Mouse (Mus musculus) liver, embryonic 14.5 days (tissue): Measurements from ENCODE around the gene Ndufs2. TPM values are rescaled to one million over a fixed set of nuclear protein-coding genes. Genes with fewer than 3 reads are reported as not detected.
A peak's percentile ranks its signal among the peaks of the same experiment; 100 is the strongest.

Source experiments
- ATAC-seq: fragments of 200-750 bp; cut with Nextera tagmentation; 2 replicates; pipeline ENCODE4 v1.8.0; 2017; ENCODE audit warnings: moderate number of reproducible peaks, mild to moderate bottlenecking, moderate library complexity; ENCODE audit not compliant: insufficient read depth
- DNase-seq, 3 experiments: peaks; one replicate each; pipeline ENCODE4 v3.0.0-alpha.2; 2012 to 2013; ENCODE audit warnings: low read depth in 3 of 3, low spot score in 3 of 3
- H3K27ac ChIP-seq: fragments of 300-500 bp; sonication (generic); 2 replicates; pipeline ENCODE4 v1.5.1; 2014; ENCODE audit warnings: moderate library complexity, mild to moderate bottlenecking, control low read depth, inconsistent platforms
- H3K27me3 ChIP-seq: fragments of 300-500 bp; sonication (generic); 2 replicates; pipeline ENCODE4 v1.6.1; 2014; ENCODE audit warnings: mild to moderate bottlenecking, low read length, moderate library complexity; ENCODE audit not compliant: control insufficient read depth, insufficient read depth
- H3K36me3 ChIP-seq: fragments of 300-500 bp; sonication (generic); replicated peaks from 2 replicates; pipeline ENCODE4 v1.6.1; 2014; ENCODE audit warnings: low read depth; ENCODE audit not compliant: control insufficient read depth, insufficient read depth
- H3K4me1 ChIP-seq, 2 experiments: fragments of 200-500 bp in 1 of 2; fragments of 300-500 bp in 1 of 2; sonication (generic) in 1 of 2; replicated peaks; 2 replicates each; pipeline ENCODE4 v1.6.1; 2012 to 2014; ENCODE audit warnings: antibody characterized with exemption in 1 of 2, inconsistent platforms in 1 of 2, low read length in 1 of 2; ENCODE audit not compliant: control insufficient read depth in 2 of 2, insufficient read depth in 2 of 2
- H3K4me2 ChIP-seq: fragments of 300-500 bp; sonication (generic); 2 replicates; pipeline ENCODE4 v1.6.1; 2014; ENCODE audit warnings: low read depth, mild to moderate bottlenecking, control low read depth, moderate library complexity
- H3K4me3 ChIP-seq, 2 experiments: fragments of 200-500 bp in 1 of 2; fragments of 300-500 bp in 1 of 2; sonication (generic) in 1 of 2; 2 replicates each; pipeline ENCODE4 v1.5.1; 2012 to 2014; ENCODE audit warnings: low read depth in 2 of 2, low read length in 2 of 2, mild to moderate bottlenecking in 2 of 2, control low read depth in 1 of 2, inconsistent platforms in 1 of 2, moderate library complexity in 1 of 2; ENCODE audit not compliant: insufficient read depth in 1 of 2
- H3K9ac ChIP-seq: fragments of 300-500 bp; sonication (generic); replicated peaks from 2 replicates; pipeline ENCODE4 v1.6.1; 2014; ENCODE audit warnings: mild to moderate bottlenecking, control low read depth, moderate library complexity
- H3K9me3 ChIP-seq: fragments of 300-500 bp; sonication (generic); 2 replicates; pipeline ENCODE4 v1.6.1; 2016; ENCODE audit warnings: low read length, mixed read lengths; ENCODE audit not compliant: control insufficient read depth
- CTCF ChIP-seq: IDR thresholded peaks from 2 replicates; pipeline ENCODE4 v1.5.1; 2016; ENCODE audit warnings: antibody characterized with exemption, low read depth, control low read depth
- EP300 ChIP-seq: IDR thresholded peaks from 2 replicates; pipeline ENCODE4 v1.6.1; 2016; ENCODE audit warnings: antibody characterized with exemption, low read depth
- WGBS: fragments of 180-500 bp; shearing (Covaris S2); extraction: QIAGEN DNeasy Blood & Tissue Kit; methylation state at CpG from one replicate; pipeline ENCODE4 v1.1.7; 2014; ENCODE audit not compliant: insufficient replicate concordance; 5-methylcytosine and 5-hydroxymethylcytosine counted together
- polyA plus RNA-seq, 2 experiments: library from polyadenylated mRNA; depleted of rRNA in 1 of 2; stranded (reverse) in 1 of 2; unstranded in 1 of 2; fragments of >200 nt; fragmentation: Nextera tagmentation in 1 of 2; extraction: Ambion mirVana in 1 of 2; gene quantifications; 2 replicates each; pipeline versions ENCODE4 v1.2.1 to v1.2.3; 2012 to 2014

The Ndufs2 gene
- polyA plus RNA-seq, 2 experiments: 72.4 to 136 TPM

GRCm38 (mm10) chr1:171222238-171223155 lies 28.7 kb downstream of the Ndufs2 start, which contains the start of gene Tomm40l:
Gene Tomm40l (minus strand): TSS chr1:171222514.
- H3K4me1 ChIP-seq: peaks cover 11 to 12% of the 10 kb centered on the region in 2 experiments
- ATAC-seq (peak; percentile 95), DNase-seq (peak; percentile 96 to 98 (median 98))
- H3K4me2 ChIP-seq: peak within 1 kb of the TSS; percentile 87
- WGBS: 1% methylated on average over 28 of the region's 28 CpGs
- peak within 1 kb of the TSS; percentile 85 for H3K9ac ChIP-seq
- peak within 1 kb of the TSS; percentile 87 for H3K27ac ChIP-seq
- H3K9me3 ChIP-seq: no peaks in the 10 kb centered on the region
- TF ChIP-seq CTCF (peak; percentile 77), EP300 (no peak)
- H3K27me3 ChIP-seq: no peaks in the 10 kb centered on the region
- H3K4me3 ChIP-seq: peak within 1 kb of the TSS; percentile 60 to 95
- H3K36me3 ChIP-seq: no peaks in the 10 kb centered on the region

GRCm38 (mm10) chr1:171221281-171222193 lies 29.7 kb downstream of the Ndufs2 start:
- peak overlapping the region; percentile 17 for H3K27ac ChIP-seq
- 6% methylated on average over 22 of the region's 22 CpGs for WGBS
- TF ChIP-seq EP300 (no peak), CTCF (no peak)
- peak overlapping the region; percentile 87 for H3K4me2 ChIP-seq
- no peaks in the 10 kb centered on the region for H3K27me3 ChIP-seq
- H3K4me1 ChIP-seq: peaks cover 11 to 15% of the 10 kb centered on the region in 2 experiments
- peak overlapping the region; percentile 60 to 95 for H3K4me3 ChIP-seq
- ATAC-seq: no peak
- peak overlapping the region; percentile 54 for H3K9ac ChIP-seq
- no peaks in the 10 kb centered on the region for H3K36me3 ChIP-seq
- H3K9me3 ChIP-seq: no peaks in the 10 kb centered on the region
- DNase-seq: no peak

GRCm38 (mm10) chr1:171220871-171221270 lies 30.3 kb downstream of the Ndufs2 start:
- Histone ChIP-seq H3K9me3 (no peaks in the 10 kb centered on the region), H3K27me3 (no peaks in the 10 kb centered on the region), H3K36me3 (no peaks in the 10 kb centered on the region), H3K4me1 (peaks cover 11 to 15% of the 10 kb centered on the region in 2 experiments), H3K9ac (peak overlapping the region; percentile 54), H3K27ac (peak overlapping the region; percentile 17; the same call in 1 of the 2 replicates), H3K4me2 (peak overlapping the region; percentile 87), H3K4me3 (peak overlapping the region; percentile 60 to 95)
- ATAC-seq: no peak
- 6% methylated on average over 10 of the region's 10 CpGs for WGBS
- TF ChIP-seq CTCF (peak; percentile 96), EP300 (no peak)
- DNase-seq: peak; percentile 69 to 74 (median 72)

- 51% methylated on average over 18 of the region's 18 CpGs for WGBS
- Histone ChIP-seq H3K36me3 (no peaks in the 10 kb centered on the region), H3K4me2 (no peak overlapping the region), H3K9me3 (no peaks in the 10 kb centered on the region), H3K4me1 (peaks cover 5 to 11% of the 10 kb centered on the region in 2 experiments), H3K4me3 (no peak overlapping the region), H3K27me3 (no peaks in the 10 kb centered on the region; the same call in 1 of the 2 replicates), H3K9ac (no peak overlapping the region), H3K27ac (no peak overlapping the region)
- no peak for DNase-seq
- TF ChIP-seq CTCF (no peak), EP300 (no peak)
- no peak for ATAC-seq
Observed at GRCm38 (mm10) chr1:171216241-171216955, 34.8 kb downstream of the Ndufs2 start.
